Mouse (Mus musculus): ENCODE results near the gene Asb10. TPM values are rescaled to one million over a fixed set of nuclear protein-coding genes. Genes with fewer than 3 reads are reported as not detected.
"Not testable (repeated sequence)": the region's sequence is repeated elsewhere in the genome, so short reads cannot be mapped to it uniquely, and the experiment has no call there.

Gene Asb10
- polyA plus RNA-seq, 1 experiment from 2014 or later, result 0.40 TPM

DNA sequence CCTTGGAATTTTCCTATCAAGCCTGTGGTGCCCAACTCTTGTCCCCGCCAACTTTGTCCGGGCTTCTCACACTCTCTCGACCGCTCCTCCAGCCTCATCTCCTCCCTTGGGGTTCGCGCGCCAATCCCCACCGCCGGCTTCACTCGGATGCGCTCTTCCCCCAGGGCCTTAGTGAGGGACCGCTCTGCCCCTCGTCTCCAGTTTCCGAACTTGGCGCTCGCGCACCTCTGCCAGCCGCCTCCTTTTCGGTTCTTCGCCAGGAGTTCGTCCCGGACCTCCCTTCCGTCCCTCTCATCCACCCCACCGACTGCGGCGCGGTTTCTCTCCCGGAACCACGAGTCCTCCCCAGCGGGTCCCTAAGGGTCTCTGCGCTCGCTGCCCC lies 36.0 kb upstream of the Asb10 start:
- H3K4me2 ChIP-seq (ENCODE audit: low read depth, severe bottlenecking), result peak overlapping the region; percentile 68
- peaks cover 6% of the 10 kb centered on the region; the same call in 1 of the 2 replicates for H3K4me1 ChIP-seq (ENCODE audit: control insufficient read depth, insufficient read depth, low read length)
- peak overlapping the region; percentile 74 for H3K9ac ChIP-seq (ENCODE audit: low read length)
- H3K27ac ChIP-seq (replicated peaks; ENCODE audit: low read depth, low read length), result peak overlapping the region; percentile 55; the same call in 1 of the 2 replicates
- no peaks in the 10 kb centered on the region for H3K27me3 ChIP-seq (ENCODE audit: control insufficient read depth, insufficient read depth, low read length)
- under 1% methylated on average over 32 of the region's 32 CpGs for WGBS
- ATAC-seq (ENCODE audit: insufficient number of reproducible peaks, low FRiP score, low TSS enrichment, low read depth) (no peak), DNase-seq (ENCODE audit: low spot score) (no peak)
- H3K4me3 ChIP-seq (ENCODE audit: low read depth, low read length), result peak overlapping the region; percentile 87
- no peaks in the 10 kb centered on the region for H3K9me3 ChIP-seq (ENCODE audit: control insufficient read depth, low read length)
- H3K36me3 ChIP-seq (ENCODE audit: control insufficient read depth, insufficient read depth, low read length), result peaks cover 24% of the 10 kb centered on the region

DNA sequence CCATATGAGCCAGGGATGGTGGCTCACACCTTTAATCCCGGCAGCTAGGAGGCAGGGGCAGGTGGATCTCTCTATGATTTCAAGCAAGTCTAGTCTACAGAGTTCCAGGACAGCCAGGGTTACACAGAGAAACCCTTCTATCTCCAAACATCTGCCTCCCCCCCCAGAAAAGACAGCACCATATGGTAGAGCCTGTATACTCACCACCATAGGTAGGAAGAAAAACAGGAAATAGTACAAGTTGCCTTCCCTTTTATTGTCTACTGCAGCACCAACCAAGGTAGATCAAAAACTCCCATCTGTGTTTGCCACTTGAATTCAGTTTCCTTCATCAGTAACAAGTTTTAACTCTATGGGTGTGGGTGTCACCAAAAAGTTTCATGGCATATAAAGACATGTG lies 35.2 kb upstream of the Asb10 start:
- no peak overlapping the region for H3K9ac ChIP-seq (ENCODE audit: low read length)
- peak overlapping the region; percentile 68 for H3K4me2 ChIP-seq (ENCODE audit: low read depth, severe bottlenecking)
- H3K27me3 ChIP-seq (ENCODE audit: control insufficient read depth, insufficient read depth, low read length), result no peaks in the 10 kb centered on the region
- peaks cover 6% of the 10 kb centered on the region; the same call in 1 of the 2 replicates for H3K4me1 ChIP-seq (ENCODE audit: control insufficient read depth, insufficient read depth, low read length)
- DNase-seq (ENCODE audit: low spot score) (no peak), ATAC-seq (ENCODE audit: insufficient number of reproducible peaks, low FRiP score, low TSS enrichment, low read depth) (no peak)
- WGBS, result 93% methylated on average over 1 of the region's 1 CpGs
- peaks cover 27% of the 10 kb centered on the region for H3K36me3 ChIP-seq (ENCODE audit: control insufficient read depth, insufficient read depth, low read length)
- no peak overlapping the region; the same call in 1 of the 2 replicates for H3K4me3 ChIP-seq (ENCODE audit: low read depth, low read length)
- H3K9me3 ChIP-seq (ENCODE audit: control insufficient read depth, low read length), result no peaks in the 10 kb centered on the region
- H3K27ac ChIP-seq (replicated peaks; ENCODE audit: low read depth, low read length), result no peak overlapping the region

DNA sequence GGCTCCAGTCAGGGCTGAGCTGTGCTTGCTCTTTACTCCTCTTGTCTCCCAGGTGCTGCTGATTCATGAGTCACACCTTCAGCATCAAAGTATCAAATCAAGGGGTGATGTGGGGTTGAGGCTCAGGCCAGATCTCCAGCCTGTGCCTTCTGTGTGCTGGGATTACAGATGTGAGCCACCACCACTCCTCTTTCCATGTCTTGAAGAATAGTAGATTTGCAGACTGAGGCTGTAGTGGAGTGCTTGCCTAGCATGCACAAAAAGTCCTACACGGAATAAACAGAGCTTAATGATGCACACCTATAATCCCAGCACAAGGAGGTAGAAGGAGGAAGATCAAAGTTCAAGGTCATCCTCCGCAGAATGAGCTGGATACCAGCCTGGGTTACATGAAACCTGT lies 15.9 kb upstream of the Asb10 start, which contains the start of gene 4931409K22Rik:
Gene 4931409K22Rik (minus strand): TSS at position 101 of the 400 bp plus-strand sequence.
- WGBS, result 80% methylated on average over 2 of the region's 2 CpGs
- Histone ChIP-seq H3K9ac (ENCODE audit: low read length) (no peak within 1 kb of the TSS), H3K36me3 (ENCODE audit: control insufficient read depth, insufficient read depth, low read length) (no peaks in the 10 kb centered on the region), H3K4me3 (ENCODE audit: low read depth, low read length) (no peak within 1 kb of the TSS), H3K4me2 (ENCODE audit: low read depth, severe bottlenecking) (no peak within 1 kb of the TSS), H3K9me3 (ENCODE audit: control insufficient read depth, low read length) (no peaks in the 10 kb centered on the region), H3K4me1 (ENCODE audit: control insufficient read depth, insufficient read depth, low read length) (peaks cover 7% of the 10 kb centered on the region; the same call in 1 of the 2 replicates), H3K27ac (replicated peaks; ENCODE audit: low read depth, low read length) (no peak within 1 kb of the TSS), H3K27me3 (ENCODE audit: control insufficient read depth, insufficient read depth, low read length) (no peaks in the 10 kb centered on the region)
- ATAC-seq (ENCODE audit: insufficient number of reproducible peaks, low FRiP score, low TSS enrichment, low read depth) (no peak), DNase-seq (ENCODE audit: low spot score) (no peak)

DNA sequence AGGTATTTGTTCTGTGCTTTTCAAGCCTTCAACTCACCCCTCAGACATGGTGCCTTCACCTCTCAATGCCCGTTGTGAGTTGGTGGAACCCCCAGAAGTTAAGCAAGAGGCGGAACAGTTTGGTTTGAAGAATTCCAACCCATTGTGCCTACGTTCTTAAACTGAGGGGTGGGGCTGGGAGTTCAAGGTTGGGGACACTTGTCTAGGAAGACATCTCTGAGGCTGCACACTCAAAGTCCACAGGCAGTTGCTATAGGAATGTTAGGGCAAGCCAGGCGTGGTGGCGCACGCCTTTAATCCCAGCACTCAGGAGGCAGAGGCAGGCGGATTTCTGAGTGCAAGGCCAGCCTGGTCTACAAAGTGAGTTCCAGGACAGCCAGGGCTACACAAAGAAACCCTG lies 14.6 kb upstream of the Asb10 start:
- not testable (repeated sequence) for H3K4me1 ChIP-seq (ENCODE audit: control insufficient read depth, insufficient read depth, low read length); DNase-seq (ENCODE audit: low spot score); H3K4me3 ChIP-seq (ENCODE audit: low read depth, low read length); H3K27me3 ChIP-seq (ENCODE audit: control insufficient read depth, insufficient read depth, low read length); H3K9ac ChIP-seq (ENCODE audit: low read length); H3K4me2 ChIP-seq (ENCODE audit: low read depth, severe bottlenecking); H3K27ac ChIP-seq (replicated peaks; ENCODE audit: low read depth, low read length); ATAC-seq (ENCODE audit: insufficient number of reproducible peaks, low FRiP score, low TSS enrichment, low read depth); H3K9me3 ChIP-seq (ENCODE audit: control insufficient read depth, low read length); H3K36me3 ChIP-seq (ENCODE audit: control insufficient read depth, insufficient read depth, low read length)
- 95% methylated on average over 7 of the region's 7 CpGs for WGBS

DNA sequence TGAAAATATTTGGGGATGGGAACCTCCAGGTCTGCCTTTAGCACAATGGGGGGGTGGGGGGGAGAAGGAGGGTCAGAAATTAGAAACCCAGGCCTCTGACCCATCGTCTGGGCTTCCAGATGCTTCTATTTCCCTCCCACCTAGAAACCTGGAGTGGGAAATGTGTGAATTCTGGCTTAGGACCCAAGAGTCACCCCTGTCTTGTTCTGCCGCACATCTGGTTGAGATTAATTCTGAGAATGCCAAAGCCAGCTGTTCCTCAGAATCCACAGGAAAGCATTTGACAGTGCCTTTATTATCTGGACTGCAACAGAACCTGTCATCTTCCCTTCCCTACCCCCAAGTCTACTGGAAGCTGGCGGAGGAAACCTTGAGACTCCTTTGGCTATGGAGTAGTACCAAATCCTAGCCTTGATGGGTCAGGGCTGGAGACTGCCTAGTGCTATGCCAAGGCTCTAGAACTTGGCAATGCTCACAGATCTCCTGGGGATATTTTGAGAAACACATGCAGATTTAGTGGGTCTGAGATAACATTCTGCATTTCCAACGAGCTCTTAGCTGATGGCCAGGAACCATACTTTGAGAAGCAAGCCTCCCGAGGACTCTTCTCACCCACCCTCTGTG lies 13.0 kb upstream of the Asb10 start:
- DNase-seq (ENCODE audit: low spot score) (peak; percentile 36), ATAC-seq (ENCODE audit: insufficient number of reproducible peaks, low FRiP score, low TSS enrichment, low read depth) (0 out of 2 replicates have a peak, but pooled peaks have one; percentile 11)
- H3K36me3 ChIP-seq (ENCODE audit: control insufficient read depth, insufficient read depth, low read length), result no peaks in the 10 kb centered on the region
- WGBS, result 51% methylated on average over 5 of the region's 5 CpGs
- H3K4me1 ChIP-seq (ENCODE audit: control insufficient read depth, insufficient read depth, low read length), result peaks cover 10% of the 10 kb centered on the region
- no peak overlapping the region for H3K27ac ChIP-seq (replicated peaks; ENCODE audit: low read depth, low read length)
- no peaks in the 10 kb centered on the region for H3K9me3 ChIP-seq (ENCODE audit: control insufficient read depth, low read length)
- H3K9ac ChIP-seq (ENCODE audit: low read length), result no peak overlapping the region
- H3K4me3 ChIP-seq (ENCODE audit: low read depth, low read length), result no peak overlapping the region
- no peak overlapping the region for H3K4me2 ChIP-seq (ENCODE audit: low read depth, severe bottlenecking)
- peaks cover 3% of the 10 kb centered on the region for H3K27me3 ChIP-seq (ENCODE audit: control insufficient read depth, insufficient read depth, low read length)

DNA sequence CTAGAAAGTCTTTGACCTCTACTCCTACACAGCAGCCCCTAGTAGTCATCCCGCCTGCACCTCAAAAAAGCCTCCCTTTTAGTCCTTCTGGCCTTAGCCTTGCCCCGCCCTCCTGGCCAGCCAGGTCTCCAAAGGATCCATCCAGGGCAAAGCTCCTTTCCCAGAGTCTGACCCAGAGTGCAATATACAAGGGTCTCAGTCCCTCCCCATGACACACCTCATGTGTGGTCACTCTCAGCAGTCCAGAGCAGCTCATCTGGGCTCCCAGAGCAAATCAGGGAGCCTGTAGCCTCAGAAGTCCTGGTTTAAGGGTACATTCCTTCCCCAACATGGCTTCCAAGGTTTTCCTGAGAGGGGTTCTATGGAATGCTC lies 10.5 kb upstream of the Asb10 start:
- Histone ChIP-seq H3K27ac (replicated peaks; ENCODE audit: low read depth, low read length) (no peak overlapping the region), H3K4me1 (ENCODE audit: control insufficient read depth, insufficient read depth, low read length) (peaks cover 10% of the 10 kb centered on the region), H3K9ac (ENCODE audit: low read length) (0 out of 2 replicates have a peak overlapping the region, but pooled peaks have one; percentile 8), H3K4me2 (ENCODE audit: low read depth, severe bottlenecking) (peak overlapping the region; percentile 25; the same call in 1 of the 2 replicates), H3K27me3 (ENCODE audit: control insufficient read depth, insufficient read depth, low read length) (peaks cover 3% of the 10 kb centered on the region), H3K9me3 (ENCODE audit: control insufficient read depth, low read length) (no peaks in the 10 kb centered on the region), H3K4me3 (ENCODE audit: low read depth, low read length) (no peak overlapping the region), H3K36me3 (ENCODE audit: control insufficient read depth, insufficient read depth, low read length) (no peaks in the 10 kb centered on the region)
- WGBS, result 56% methylated on average over 2 of the region's 2 CpGs
- ATAC-seq (ENCODE audit: insufficient number of reproducible peaks, low FRiP score, low TSS enrichment, low read depth), result no peak
- DNase-seq (ENCODE audit: low spot score), result no peak

DNA sequence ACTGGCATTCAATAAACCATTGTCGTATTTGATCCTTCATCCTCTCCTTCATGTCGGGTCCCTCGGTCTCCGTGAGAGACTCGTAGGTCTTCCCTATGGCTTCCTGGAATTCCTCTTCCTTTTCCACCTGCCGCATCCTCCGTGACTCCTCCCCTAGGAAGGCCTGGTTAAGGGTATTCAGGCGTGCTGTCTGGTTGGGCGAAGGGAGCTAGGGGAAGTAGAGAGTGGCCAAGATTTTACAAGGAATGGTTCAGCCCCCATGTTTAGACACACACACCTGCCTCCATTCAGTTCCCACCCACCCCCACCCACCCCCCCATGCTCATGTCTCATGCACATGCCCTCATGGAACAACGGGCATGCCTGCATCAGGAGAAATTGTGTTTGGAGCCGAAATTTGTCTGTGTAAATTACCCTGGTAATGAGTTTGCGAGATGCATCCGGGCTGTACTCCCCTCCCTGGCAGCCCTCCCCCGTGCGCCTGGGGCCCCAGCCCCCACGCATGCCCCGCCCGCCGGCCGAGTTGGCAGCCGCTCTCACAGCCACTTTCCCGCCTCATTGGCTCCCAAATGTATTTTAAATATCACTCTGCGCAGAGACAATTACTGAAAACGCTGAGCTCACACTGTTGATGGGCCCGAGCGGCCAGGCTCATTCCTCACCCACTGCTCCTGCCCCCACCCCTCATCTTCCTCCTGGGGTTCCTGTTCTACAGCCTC lies 10.0 kb upstream of the Asb10 start:
- Histone ChIP-seq H3K4me2 (ENCODE audit: low read depth, severe bottlenecking) (peak overlapping the region; percentile 25; the same call in 1 of the 2 replicates), H3K4me1 (ENCODE audit: control insufficient read depth, insufficient read depth, low read length) (peaks cover 10% of the 10 kb centered on the region), H3K27me3 (ENCODE audit: control insufficient read depth, insufficient read depth, low read length) (peaks cover 3% of the 10 kb centered on the region), H3K36me3 (ENCODE audit: control insufficient read depth, insufficient read depth, low read length) (no peaks in the 10 kb centered on the region), H3K9ac (ENCODE audit: low read length) (no peak overlapping the region), H3K4me3 (ENCODE audit: low read depth, low read length) (no peak overlapping the region), H3K27ac (replicated peaks; ENCODE audit: low read depth, low read length) (no peak overlapping the region), H3K9me3 (ENCODE audit: control insufficient read depth, low read length) (no peaks in the 10 kb centered on the region)
- WGBS, result 30% methylated on average over 26 of the region's 26 CpGs
- DNase-seq (ENCODE audit: low spot score), result peak; percentile 50
- ATAC-seq (ENCODE audit: insufficient number of reproducible peaks, low FRiP score, low TSS enrichment, low read depth), result no peak

DNA sequence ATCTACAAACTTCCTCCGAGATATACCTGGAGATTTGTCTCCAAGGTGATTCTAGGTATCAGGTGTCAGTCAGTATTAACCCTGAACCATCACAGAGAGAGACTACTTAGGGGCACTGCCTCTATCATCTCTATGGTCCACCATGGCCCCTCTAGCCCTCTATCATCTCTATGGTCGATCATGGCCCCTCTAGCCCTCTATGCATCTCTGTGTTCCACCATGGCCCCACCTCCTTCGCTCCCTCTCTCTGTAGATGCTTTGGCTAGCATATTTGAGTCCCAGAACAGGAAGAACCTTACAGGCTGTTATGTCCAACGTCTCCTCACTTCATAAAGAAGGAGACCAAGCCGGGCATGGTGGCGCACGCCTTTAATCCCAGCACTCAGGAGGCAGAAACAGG lies 1.9 kb upstream of the Asb10 start:
- Histone ChIP-seq H3K4me2 (ENCODE audit: low read depth, severe bottlenecking) (no peak overlapping the region), H3K4me1 (ENCODE audit: control insufficient read depth, insufficient read depth, low read length) (peaks cover 10% of the 10 kb centered on the region; the same call in 1 of the 2 replicates), H3K9ac (ENCODE audit: low read length) (no peak overlapping the region), H3K9me3 (ENCODE audit: control insufficient read depth, low read length) (no peaks in the 10 kb centered on the region), H3K36me3 (ENCODE audit: control insufficient read depth, insufficient read depth, low read length) (no peaks in the 10 kb centered on the region), H3K27me3 (ENCODE audit: control insufficient read depth, insufficient read depth, low read length) (no peaks in the 10 kb centered on the region), H3K4me3 (ENCODE audit: low read depth, low read length) (no peak overlapping the region), H3K27ac (replicated peaks; ENCODE audit: low read depth, low read length) (no peak overlapping the region)
- ATAC-seq (ENCODE audit: insufficient number of reproducible peaks, low FRiP score, low TSS enrichment, low read depth) (no peak), DNase-seq (ENCODE audit: low spot score) (no peak)
- 78% methylated on average over 7 of the region's 7 CpGs for WGBS
